Mouse (Mus musculus) heart, adult 2 months (tissue): Measurements from ENCODE around the gene Rab7b.

Source experiments
- CTCF ChIP-seq: fragments of 200-600 bp; IDR thresholded peaks from 2 replicates; pipeline ENCODE4 v1.8.1; 2022; ENCODE audit warnings: antibody characterized with exemption, mild to moderate bottlenecking, moderate library complexity
- POLR2A ChIP-seq: fragments of 200-500 bp; IDR thresholded peaks from 2 replicates; pipeline ENCODE4 v1.6.1; 2011; ENCODE audit warnings: mild to moderate bottlenecking, low read depth, low read length, control low read depth; ENCODE audit not compliant: insufficient read depth

DNA sequence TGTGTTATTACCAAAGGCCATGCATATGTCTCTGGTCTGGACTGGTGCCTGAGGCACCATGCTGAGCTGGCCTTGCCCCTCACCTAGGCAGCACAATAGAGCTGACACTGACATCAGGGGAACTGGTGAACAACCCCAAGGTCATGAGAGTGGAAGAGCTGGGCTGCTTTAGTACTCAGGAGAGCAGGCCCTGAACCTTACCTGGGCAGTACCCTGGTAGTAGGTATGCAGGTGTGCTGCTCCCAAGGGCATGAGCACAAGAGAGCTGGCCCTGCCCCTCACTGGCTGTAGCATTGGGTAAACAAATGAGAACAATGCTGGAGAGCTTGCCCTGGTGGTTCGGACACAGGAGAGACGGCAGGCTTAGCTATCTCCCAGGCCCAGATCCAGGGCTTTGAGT is 6.8 kb downstream of the Rab7b start:
- no peak for TF ChIP-seq POLR2A
- no peak for TF ChIP-seq CTCF
